Comparison of ENCODE assay signal across 14 mouse cellular contexts in genomic region chr14:25438255-25438654, GRCm38 (mm10). TPM values are rescaled to one million over a fixed set of nuclear protein-coding genes. Genes with fewer than 3 reads are reported as not detected.
DNase-seq lines count a peak whose midpoint lies in the region.
"Had no signal": no experiment of that assay in that cellular context is flagged by ENCODE, and none has a peak within 500 bp of the region (broad histone marks: within the 10 kb centered on the region; RNA-seq: fewer than 3 reads in every experiment).

No protein-coding gene starts in this region.

- intact Hi-C loops in heart, postnatal 25 days (cut with DNase I), result no loop called here

- DNase-seq in adrenal gland, postnatal 10 days, result peak; percentile 33
- no peak for DNase-seq in adrenal gland, postnatal 4 days (ENCODE audit: low spot score in 2 of 2)
- DNase-seq in adrenal gland, postnatal 36 days, result peak; percentile 26 to 41
- DNase-seq in adrenal gland, postnatal 25 days, result no peak
- peak; percentile 88 for DNase-seq in heart, adult 11 months
- no peak for DNase-seq in heart, postnatal 25 days (ENCODE audit: low spot score)
- peak; percentile 2 for DNase-seq in right cerebral cortex, postnatal 14 days
- DNase-seq in right cerebral cortex, postnatal 25 days, result no peak
- DNase-seq: cerebellum, adult 11 months; cerebellum, adult 18-20 months; cerebellum, adult 8-10 months; cerebellum, postnatal 14 days; cerebellum, postnatal 36 days; embryo, embryonic 11 days had no signal

RNA-seq across cellular contexts. Expression of gene Zmiz1, which starts 20.7 kb away (rescaled TPM):
- 10 to 100 TPM; 63.8 to 73.3 TPM for total RNA-seq in adrenal gland, postnatal 10 days (2021)
- 100 to 1,000 TPM; 105 to 122 TPM for total RNA-seq in adrenal gland, postnatal 4 days (2021)
- 100 to 1,000 TPM in 1 of 2 experiments, 10 to 100 TPM in 1; 98.2 to 143 TPM for total RNA-seq in adrenal gland, postnatal 36 days (2021)
- total RNA-seq in adrenal gland, postnatal 25 days (2021), result 125 and 153 TPM in 2 replicates
- 10 to 100 TPM; 40.2 to 49.9 TPM for total RNA-seq in heart, postnatal 25 days (2021)

Comparison
In these comparisons a context has a peak if more than half of its experiments do, and no peak if none do; other contexts are left out.
1. DNase-seq: peak in adrenal gland, postnatal 10 days (single experiment), adrenal gland, postnatal 36 days (2 of 2), heart, adult 11 months (single experiment) and right cerebral cortex, postnatal 14 days (single experiment); none in adrenal gland, postnatal 4 days (0 of 2), adrenal gland, postnatal 25 days (single experiment), heart, postnatal 25 days (single experiment) and right cerebral cortex, postnatal 25 days (single experiment).